Mouse (Mus musculus) spleen, adult 10 weeks (tissue): ENCODE data around the gene Scaf4. TPM values are rescaled to one million over a fixed set of nuclear protein-coding genes. Genes with fewer than 3 reads are reported as not detected.

Experiments
- polyA plus RNA-seq: library from polyadenylated mRNA; stranded (reverse); fragments of 350-450 nt; fragmentation: Illumina TruSeq; extraction: RNeasy Lipid Tissue Mini Kit (QIAGEN cat#74804); gene quantifications from one replicate; pipeline ENCODE4 v1.2.3, GENCODE M21; 2015; ENCODE audit warnings: low replicate concordance; ENCODE audit not compliant: insufficient read depth

Scaf4 gene
- 52.1 TPM for polyA plus RNA-seq

GRCm38 (mm10) chr16:90283905-90284891, at the start of gene Scaf4:
TSS of gene Scaf4 (minus strand) at chr16:90284503.

GRCm38 (mm10) chr16:90220026-90220891, 64.0 kb downstream of the Scaf4 start, which contains the start of gene Sod1:
TSS of gene Sod1 (plus strand) at chr16:90220754.

Other genes with a start within 250 kb of the Scaf4 start
- 10.1 TPM for gene Tiam1, start 140.7 kb downstream of the Scaf4 start, polyA plus RNA-seq
- 464 TPM for gene Sod1, start 63.7 kb downstream of the Scaf4 start, polyA plus RNA-seq
- 0.84 TPM for gene Hunk, start 101.5 kb upstream of the Scaf4 start, polyA plus RNA-seq